Mouse (Mus musculus): ENCODE results near the gene Dusp27. TPM values are rescaled to one million over a fixed set of nuclear protein-coding genes. Genes with fewer than 3 reads are reported as not detected.

Gene Dusp27
- total RNA-seq, 1 experiment from 2014 or later: not detected

- ATAC-seq (replicated peaks; ENCODE audit: low read depth, poor library complexity, severe bottlenecking): peak; percentile 33
These were observed 79.4 kb downstream of the Dusp27 start for GRCm38 (mm10) chr1:166048230-166048911.

Other genes starting within 250 kb of the Dusp27 start
- 15.9 and 25.9 TPM in 2 replicates for gene Pou2f1, start 125.2 kb downstream of the Dusp27 start, total RNA-seq (2017)
- gene Gpa33, start 2.3 kb upstream of the Dusp27 start, total RNA-seq (2017): not detected in 2 replicates
- not detected in 2 replicates for gene Mael, start 110.8 kb upstream of the Dusp27 start, total RNA-seq (2017)
- not detected in 2 replicates for gene Ildr2, start 126.2 kb upstream of the Dusp27 start, total RNA-seq (2017)